In genomic region chr7:126248088-126248487, GRCm38 (mm10) we compare ENCODE assay signal across 9 mouse cellular contexts. TPM values are rescaled to one million over a fixed set of nuclear protein-coding genes. Genes with fewer than 3 reads are reported as not detected.
A peak's percentile ranks its signal among the peaks of the same experiment; 100 is the strongest.
DNase-seq lines count a peak whose midpoint lies in the region; ATAC-seq lines count a peak whose summit lies in the region.
"Had no signal": no experiment of that assay in that cellular context is flagged by ENCODE, and none has a peak within 500 bp of the region (broad histone marks: within the 10 kb centered on the region; RNA-seq: fewer than 3 reads in every experiment).

No protein-coding gene starts in this region.

- no peaks in the 10 kb centered on the region for H3K9me3 ChIP-seq in kidney, embryonic 14.5 days (ENCODE audit: control insufficient read depth, low read length)
- H3K9me3 ChIP-seq in embryonic facial prominence, embryonic 11.5 days (replicated peaks; ENCODE audit: control insufficient read depth, low read length), result no peaks in the 10 kb centered on the region
- no peaks in the 10 kb centered on the region for H3K9me3 ChIP-seq in heart, embryonic 16.5 days (replicated peaks; ENCODE audit: control insufficient read depth, low read length)
- H3K9me3 ChIP-seq in midbrain, embryonic 15.5 days, result no peaks in the 10 kb centered on the region

- no peak overlapping the region for H3K4me3 ChIP-seq in kidney, embryonic 14.5 days (ENCODE audit: low read length)
- H3K4me3 ChIP-seq in embryonic facial prominence, embryonic 11.5 days (ENCODE audit: low read depth, low read length), result no peak overlapping the region
- H3K4me3 ChIP-seq in heart, embryonic 16.5 days (ENCODE audit: low read length), result peak overlapping the region; percentile 54
- no peak overlapping the region for H3K4me3 ChIP-seq in midbrain, embryonic 15.5 days
- H3K4me3 ChIP-seq: erythroblast, embryonic 14.5 days had no signal

- H3K27me3 ChIP-seq in kidney, embryonic 14.5 days (ENCODE audit: control insufficient read depth, insufficient read depth, low read length), result peaks cover 3% of the 10 kb centered on the region; the same call in 1 of the 2 replicates
- no peaks in the 10 kb centered on the region; the same call in 1 of the 2 replicates for H3K27me3 ChIP-seq in embryonic facial prominence, embryonic 11.5 days (ENCODE audit: control insufficient read depth, insufficient read depth, low read length)
- no peaks in the 10 kb centered on the region for H3K27me3 ChIP-seq in heart, embryonic 16.5 days (ENCODE audit: control insufficient read depth, insufficient read depth, low read length)
- H3K27me3 ChIP-seq in midbrain, embryonic 15.5 days (replicated peaks), result no peaks in the 10 kb centered on the region

- no peaks in the 10 kb centered on the region for H3K36me3 ChIP-seq in kidney, embryonic 14.5 days (ENCODE audit: control insufficient read depth, insufficient read depth, low read length)
- no peaks in the 10 kb centered on the region for H3K36me3 ChIP-seq in embryonic facial prominence, embryonic 11.5 days (replicated peaks; ENCODE audit: control insufficient read depth, insufficient read depth, low read depth, low read length)
- no peaks in the 10 kb centered on the region for H3K36me3 ChIP-seq in heart, embryonic 16.5 days (ENCODE audit: control insufficient read depth, insufficient read depth)
- H3K36me3 ChIP-seq in midbrain, embryonic 15.5 days (replicated peaks), result no peaks in the 10 kb centered on the region

- no peak overlapping the region for H3K4me2 ChIP-seq in kidney, embryonic 14.5 days (replicated peaks; ENCODE audit: low read depth, low read length)
- no peak overlapping the region; the same call in 1 of the 2 replicates for H3K4me2 ChIP-seq in embryonic facial prominence, embryonic 11.5 days (ENCODE audit: low read depth, low read length)
- H3K4me2 ChIP-seq in heart, embryonic 16.5 days (ENCODE audit: low read depth, low read length), result peak overlapping the region; percentile 58
- peak overlapping the region; percentile 24; the same call in 1 of the 2 replicates for H3K4me2 ChIP-seq in midbrain, embryonic 15.5 days

- H3K4me1 ChIP-seq in kidney, embryonic 14.5 days (ENCODE audit: control insufficient read depth, insufficient read depth, low read length), result 0 out of 2 replicates have a peak, but pooled peaks cover 5% of the 10 kb centered on the region
- peaks cover 3% of the 10 kb centered on the region; the same call in 1 of the 2 replicates for H3K4me1 ChIP-seq in embryonic facial prominence, embryonic 11.5 days (ENCODE audit: control insufficient read depth, insufficient read depth, low read length)
- H3K4me1 ChIP-seq in heart, embryonic 16.5 days (ENCODE audit: control insufficient read depth, insufficient read depth, low read length), result peaks cover 23% of the 10 kb centered on the region
- H3K4me1 ChIP-seq in midbrain, embryonic 15.5 days, result peaks cover 9% of the 10 kb centered on the region

- H3K9ac ChIP-seq in kidney, embryonic 14.5 days (ENCODE audit: low read depth, low read length), result peak overlapping the region; percentile 18; the same call in 1 of the 2 replicates
- H3K9ac ChIP-seq in embryonic facial prominence, embryonic 11.5 days (replicated peaks; ENCODE audit: low read length), result no peak overlapping the region; the same call in 1 of the 2 replicates
- peak overlapping the region; percentile 65 for H3K9ac ChIP-seq in heart, embryonic 16.5 days (ENCODE audit: low read length)
- no peak overlapping the region for H3K9ac ChIP-seq in midbrain, embryonic 15.5 days

- WGBS in kidney, embryonic 14.5 days, result 4% methylated on average over 6 of the region's 6 CpGs
- 7% methylated on average over 6 of the region's 6 CpGs for WGBS in embryonic facial prominence, embryonic 11.5 days
- 3% methylated on average over 6 of the region's 6 CpGs for WGBS in heart, embryonic 16.5 days
- 7% methylated on average over 6 of the region's 6 CpGs for WGBS in midbrain, embryonic 15.5 days

- no peak for DNase-seq in kidney, postnatal 14 days
- peak; percentile 46 for DNase-seq in embryonic facial prominence, embryonic 11.5 days (ENCODE audit: low spot score)
- no peak for DNase-seq in B cell, adult 2 months

- ATAC-seq in kidney, embryonic 14.5 days (ENCODE audit: low FRiP score, low TSS enrichment), result no peak
- ATAC-seq in embryonic facial prominence, embryonic 11.5 days (replicated peaks; ENCODE audit: insufficient number of reproducible peaks, low FRiP score, low TSS enrichment, low read depth), result peak; percentile 55; the same call in 1 of the 2 replicates
- peak; percentile 79 for ATAC-seq in heart, embryonic 16.5 days (replicated peaks; ENCODE audit: extremely low read depth, insufficient read depth, low FRiP score)
- peak; percentile 50; the same call in 1 of the 2 replicates for ATAC-seq in midbrain, embryonic 15.5 days (replicated peaks)
- ATAC-seq in inflammation-experienced regulatory T-cells, adult 6 months, result no peak
- ATAC-seq in activated CD4-positive, CD25-positive, alpha-beta regulatory T cell, adult 4 months, result no peak

- H3K27ac ChIP-seq in kidney, embryonic 14.5 days (ENCODE audit: low read depth, low read length), result no peak overlapping the region
- no peak overlapping the region for H3K27ac ChIP-seq in embryonic facial prominence, embryonic 11.5 days (replicated peaks; ENCODE audit: low read depth, low read length)
- H3K27ac ChIP-seq in heart, embryonic 16.5 days (ENCODE audit: low read length), result peak overlapping the region; percentile 28
- no peak overlapping the region for H3K27ac ChIP-seq in midbrain, embryonic 15.5 days

RNA-seq across cellular contexts. Expression of gene Sbk1, which starts 24.3 kb away (rescaled TPM):
- polyA plus RNA-seq in kidney, embryonic 14.5 days (2014; fragmentation: Nextera tagmentation; extraction: Ambion mirVana), result 41.6 and 52.0 TPM in 2 replicates
- polyA plus RNA-seq in embryonic facial prominence, embryonic 11.5 days (2014; fragmentation: Nextera tagmentation; extraction: Ambion mirVana), result 88.3 and 101 TPM in 2 replicates
- 12.1 and 13.6 TPM in 2 replicates for polyA plus RNA-seq in heart, embryonic 16.5 days (2015; fragmentation: Nextera tagmentation; extraction: Ambion mirVana)
- 333 and 359 TPM in 2 replicates for polyA plus RNA-seq in midbrain, embryonic 15.5 days (2015; fragmentation: Nextera tagmentation; extraction: Ambion mirVana)
- polyA plus RNA-seq in inflammation-experienced regulatory T-cells, adult 6 months (2017; shearing (Covaris generic)), result 1 to 10 TPM; 2.1 to 4.2 (median 2.6) TPM
- polyA plus RNA-seq in activated CD4-positive, CD25-positive, alpha-beta regulatory T cell, adult 4 months (2017; shearing (Covaris generic)), result 1 to 10 TPM; 4.1 to 5.6 TPM

RNA-seq across cellular contexts. Expression of gene Xpo6, which starts 47.8 kb away (rescaled TPM):
- 52.5 and 77.9 TPM in 2 replicates for polyA plus RNA-seq in kidney, embryonic 14.5 days (2014; fragmentation: Nextera tagmentation; extraction: Ambion mirVana)
- 60.8 and 61.0 TPM in 2 replicates for polyA plus RNA-seq in embryonic facial prominence, embryonic 11.5 days (2014; fragmentation: Nextera tagmentation; extraction: Ambion mirVana)
- 27.6 and 31.5 TPM in 2 replicates for polyA plus RNA-seq in heart, embryonic 16.5 days (2015; fragmentation: Nextera tagmentation; extraction: Ambion mirVana)
- polyA plus RNA-seq in midbrain, embryonic 15.5 days (2015; fragmentation: Nextera tagmentation; extraction: Ambion mirVana), result 55.7 and 55.9 TPM in 2 replicates
- 100 to 1,000 TPM in 2 of 3 experiments, 10 to 100 TPM in 1; 66.7 to 148 (median 128) TPM for polyA plus RNA-seq in inflammation-experienced regulatory T-cells, adult 6 months (2017; shearing (Covaris generic))
- polyA plus RNA-seq in activated CD4-positive, CD25-positive, alpha-beta regulatory T cell, adult 4 months (2017; shearing (Covaris generic)), result 100 to 1,000 TPM in 1 of 2 experiments, 10 to 100 TPM in 1; 88.4 to 103 TPM

Comparison
In these comparisons a context has a peak if more than half of its experiments do, and no peak if none do; other contexts are left out.
1. ATAC-seq: peak in embryonic facial prominence, embryonic 11.5 days (single experiment), heart, embryonic 16.5 days (single experiment) and midbrain, embryonic 15.5 days (single experiment); none in kidney, embryonic 14.5 days (single experiment), inflammation-experienced regulatory T-cells, adult 6 months (single experiment) and activated CD4-positive, CD25-positive, alpha-beta regulatory T cell, adult 4 months (single experiment).
2. H3K4me2 ChIP-seq: peak in heart, embryonic 16.5 days (single experiment) and midbrain, embryonic 15.5 days (single experiment); none in kidney, embryonic 14.5 days (single experiment) and embryonic facial prominence, embryonic 11.5 days (single experiment).
3. H3K9ac ChIP-seq: peak in kidney, embryonic 14.5 days (single experiment) and heart, embryonic 16.5 days (single experiment); none in embryonic facial prominence, embryonic 11.5 days (single experiment) and midbrain, embryonic 15.5 days (single experiment).